Mouse (Mus musculus): ENCODE results near the gene Gpatch4.

Gene Gpatch4

DNA sequence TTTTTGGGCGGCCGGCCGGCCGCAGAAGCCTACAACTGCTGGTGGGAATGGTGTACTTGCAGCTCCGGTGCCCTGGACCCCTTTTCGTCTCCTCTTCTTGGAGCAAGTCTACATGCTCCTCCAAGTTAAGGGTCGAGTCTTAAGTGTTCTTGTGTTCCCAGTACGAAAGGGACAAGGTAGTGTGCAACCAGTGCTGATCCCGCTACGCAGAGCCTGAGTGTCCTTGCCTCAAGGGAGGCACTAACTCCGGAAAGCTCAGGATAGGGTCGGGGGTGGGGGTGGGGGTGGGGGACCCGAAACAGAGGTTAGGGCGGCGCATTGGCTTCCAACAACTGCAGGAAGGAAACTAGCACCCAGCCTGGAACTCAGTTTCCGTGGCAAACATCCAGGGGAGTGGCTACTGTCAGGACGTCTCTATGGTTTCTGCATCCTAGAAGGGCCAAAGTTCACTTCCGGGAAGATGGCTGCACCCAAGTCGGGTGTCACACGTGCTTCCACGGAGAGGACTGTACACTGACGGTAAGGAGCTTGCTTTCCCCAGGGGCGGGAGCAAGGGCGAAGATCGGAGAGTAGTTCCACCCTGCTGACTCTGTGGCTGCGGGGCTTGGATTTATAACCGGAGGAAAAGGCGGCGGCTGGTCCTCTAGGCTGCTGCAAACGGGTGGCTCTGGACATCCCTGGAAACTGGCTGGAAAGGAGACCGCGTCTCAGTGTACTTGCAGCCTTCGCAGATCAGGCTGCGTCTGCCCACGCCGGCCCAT is at the start of gene Gpatch4:
Gene Gpatch4 (plus strand): TSS at position 448 of the 761 bp plus-strand sequence.
- peak; percentile 80 to 87 for DNase-seq

DNA sequence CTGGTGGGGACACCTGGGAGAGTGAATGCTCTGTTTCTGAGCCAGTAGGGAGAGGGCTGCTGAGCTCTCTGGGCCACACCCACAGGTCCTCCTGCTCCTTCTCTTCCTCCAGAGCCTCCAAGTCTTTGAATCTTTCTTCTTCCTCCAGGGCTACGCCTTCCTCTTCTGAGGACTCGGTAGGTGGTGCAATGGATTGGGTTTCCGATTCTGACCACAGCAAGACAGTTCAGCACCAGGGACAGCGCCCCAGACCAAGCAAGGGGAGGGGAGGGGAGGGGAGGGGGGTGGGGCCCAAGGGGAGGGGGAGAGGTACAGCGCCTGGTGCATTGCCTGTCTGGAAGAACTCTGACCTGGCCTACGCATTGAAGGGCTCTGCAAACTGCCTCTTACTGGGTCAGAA is 49.5 kb upstream of the Gpatch4 start:
- no peak for DNase-seq

DNA sequence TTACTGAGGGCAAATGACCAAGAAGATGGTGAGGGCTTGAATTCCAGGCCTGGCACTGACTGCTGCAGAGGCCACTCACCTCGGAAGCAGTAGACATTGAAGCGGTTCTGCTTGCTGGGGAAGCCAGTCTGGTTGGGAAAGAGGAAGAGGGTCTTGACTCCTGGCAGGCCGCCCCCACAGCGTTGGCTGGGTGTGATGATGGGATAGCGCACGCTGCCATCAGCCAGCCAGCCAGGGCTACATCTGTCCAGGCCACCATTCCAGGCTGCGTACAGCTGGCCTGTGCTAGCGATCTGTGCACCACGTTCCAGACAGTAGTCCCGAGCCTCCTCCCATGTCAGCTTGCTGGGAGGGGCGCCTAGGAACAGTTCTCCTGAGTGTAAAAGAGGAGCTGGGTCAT is 47.6 kb upstream of the Gpatch4 start:
- no peak for DNase-seq

DNA sequence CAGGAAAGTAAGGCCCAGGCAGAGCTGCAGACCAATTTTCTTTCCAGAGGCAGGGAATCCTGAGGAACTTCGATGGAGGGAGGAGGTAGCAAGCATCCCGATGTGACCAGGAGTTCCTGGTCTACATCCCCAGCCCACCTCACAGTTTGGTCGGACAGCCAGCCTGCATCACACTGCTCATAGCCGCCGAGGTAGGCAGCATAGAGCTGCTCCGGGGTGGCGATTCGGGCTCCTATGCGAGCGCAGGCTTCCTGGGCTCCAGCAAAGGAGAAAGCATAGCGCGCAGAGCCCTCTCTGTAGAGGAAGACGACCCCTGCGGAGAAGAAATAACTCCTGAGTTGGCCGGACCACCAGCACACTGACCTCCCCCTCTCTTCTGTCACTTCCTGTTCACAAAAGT is 46.5 kb upstream of the Gpatch4 start:
- DNase-seq = no peak

DNA sequence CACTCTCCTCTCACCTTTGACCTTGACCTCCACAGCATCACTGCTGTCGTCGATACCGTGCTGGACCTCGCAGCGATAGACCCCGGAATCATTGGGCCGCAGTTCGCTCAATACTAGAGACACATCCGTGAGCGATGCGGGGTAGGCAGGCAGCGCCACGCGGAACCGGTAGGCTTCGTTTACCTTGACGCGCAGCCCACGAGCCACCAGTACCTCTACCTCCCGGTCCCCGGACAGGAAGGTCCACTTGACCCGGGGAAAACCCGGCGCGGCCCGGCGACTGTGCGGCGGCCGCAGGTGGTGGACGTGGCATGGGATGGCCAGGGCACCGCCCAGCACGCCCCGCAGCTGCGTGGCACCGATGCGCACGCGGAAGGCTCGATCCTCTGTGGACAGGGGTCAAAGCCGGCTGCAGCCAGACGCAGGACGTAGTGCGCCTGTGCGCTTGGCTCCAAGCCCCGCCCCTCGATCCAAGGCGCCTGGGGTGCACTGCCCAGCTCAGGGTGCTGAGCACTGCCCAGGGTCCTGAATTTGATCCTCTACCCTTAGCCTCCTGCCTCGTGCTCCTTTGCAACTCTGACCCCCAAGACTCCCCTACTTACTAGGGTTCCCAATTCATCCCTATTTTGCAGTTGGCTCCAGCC is 45.8 kb upstream of the Gpatch4 start:
- DNase-seq = peak; percentile 33 to 51

DNA sequence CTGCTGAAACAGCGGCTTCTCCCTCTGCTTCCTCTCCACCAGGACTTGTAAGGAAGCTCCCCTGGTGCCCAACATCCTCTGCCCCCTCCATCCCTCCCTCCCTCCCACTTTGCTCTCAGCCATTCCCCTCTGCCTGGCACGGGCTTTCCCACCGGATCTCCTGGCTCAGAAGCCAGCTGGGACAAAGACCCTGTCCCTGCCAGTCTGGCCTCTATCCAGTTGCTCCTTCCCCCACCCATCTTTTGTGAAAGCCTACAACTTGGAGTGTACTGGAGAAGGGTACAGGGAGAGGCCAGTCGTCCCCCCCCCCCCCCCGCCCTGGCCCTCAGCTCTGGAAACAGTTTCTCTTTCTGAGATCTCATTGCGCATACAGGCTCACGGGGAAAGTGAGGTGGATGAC is 44.2 kb upstream of the Gpatch4 start:
- peak in 1 of 2 experiments; percentile 38 for DNase-seq

DNA sequence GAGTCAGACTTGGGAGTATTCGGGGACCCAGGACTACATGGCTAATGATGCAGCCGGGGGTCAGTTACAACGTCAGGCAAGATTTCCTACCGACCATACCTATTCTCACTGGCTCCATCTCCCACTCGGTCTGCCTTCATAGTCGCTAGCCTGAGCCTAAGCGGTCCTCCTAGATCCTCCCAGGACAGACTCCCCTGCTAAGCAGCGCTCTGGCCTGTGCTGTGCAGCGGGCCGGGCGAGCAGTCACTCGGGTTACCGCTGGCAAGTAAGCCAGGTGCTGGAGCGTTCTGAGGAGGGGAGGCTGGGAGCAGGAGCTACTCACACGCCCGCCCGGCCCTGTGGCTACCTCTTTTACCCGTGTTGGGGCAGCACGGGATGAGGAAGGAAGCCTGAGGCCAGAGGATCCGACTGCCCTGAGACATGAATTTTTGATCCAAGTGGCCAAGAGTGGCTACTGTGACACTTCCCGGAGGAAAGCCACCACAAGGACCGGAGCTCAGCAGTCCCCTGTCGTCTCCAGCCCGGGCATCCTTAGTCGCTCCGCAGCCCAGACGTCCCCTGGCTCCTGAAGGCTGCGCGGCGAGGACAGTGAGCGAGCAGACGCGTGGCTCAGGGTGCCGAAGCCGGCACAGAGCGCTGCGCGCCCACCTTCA is 43.5 kb upstream of the Gpatch4 start:
- DNase-seq = peak in 1 of 2 experiments; percentile 32

DNA sequence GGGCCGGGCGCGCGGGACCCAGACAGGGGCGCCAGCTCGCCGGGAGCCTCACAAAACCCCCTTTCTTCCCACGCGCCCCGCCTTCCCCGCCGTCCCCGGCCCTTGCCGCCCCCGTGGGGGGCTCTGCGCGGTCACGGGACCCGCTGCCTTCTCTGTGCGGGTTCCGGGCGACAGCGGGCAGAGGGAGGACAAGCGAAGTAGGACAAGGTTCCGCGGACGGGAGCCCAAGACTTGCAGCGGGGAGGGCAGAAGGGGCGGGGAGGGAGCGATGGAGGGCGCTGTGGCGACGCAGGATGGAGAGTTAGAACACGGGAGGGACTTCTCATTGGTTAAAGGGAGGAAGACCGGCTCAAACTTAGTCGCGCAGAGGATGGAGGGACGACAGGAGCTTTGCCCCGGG is 42.7 kb upstream of the Gpatch4 start, which contains the start of gene Bcan:
Gene Bcan (minus strand): TSS at position 50 of the 400 bp plus-strand sequence.
- peak; percentile 39 to 66 for DNase-seq

DNA sequence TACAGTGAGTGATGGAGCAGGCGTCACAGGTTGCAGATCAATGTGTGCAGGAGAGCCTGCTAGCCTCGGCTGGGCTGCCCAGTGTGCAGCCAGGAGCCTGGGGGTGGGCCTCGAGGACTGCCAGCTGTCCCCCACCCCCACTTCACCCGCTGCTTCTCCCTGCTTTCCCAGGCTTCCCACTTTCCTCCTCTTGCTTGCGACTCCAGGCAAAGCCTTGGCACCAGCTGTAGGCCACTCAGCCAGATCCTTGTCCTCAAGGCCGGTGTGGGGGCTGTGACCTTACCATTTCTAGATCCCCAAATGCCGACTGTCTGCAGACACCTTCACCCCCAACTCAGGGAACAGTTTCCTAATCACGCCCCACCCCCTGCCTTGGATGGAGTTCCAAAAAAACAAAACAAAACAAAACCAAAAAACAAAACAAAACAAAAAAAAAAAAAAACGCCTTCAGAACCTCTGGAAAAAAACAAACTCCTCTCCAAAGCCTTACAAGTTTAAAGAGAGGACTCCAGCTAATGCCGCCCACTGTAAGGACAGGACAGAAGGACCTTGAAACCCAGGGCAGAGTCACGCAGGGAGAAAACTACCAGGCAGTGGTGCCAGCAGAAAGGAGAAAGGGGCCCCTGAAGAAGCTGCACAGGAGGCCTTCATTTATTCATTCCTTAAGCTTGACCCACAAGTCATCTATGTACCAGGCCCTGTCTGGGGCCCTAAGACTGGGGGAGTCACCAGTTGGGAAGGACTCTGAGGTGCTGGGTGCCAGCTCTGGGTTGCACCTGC is 41.9 kb upstream of the Gpatch4 start:
- DNase-seq = no peak

DNA sequence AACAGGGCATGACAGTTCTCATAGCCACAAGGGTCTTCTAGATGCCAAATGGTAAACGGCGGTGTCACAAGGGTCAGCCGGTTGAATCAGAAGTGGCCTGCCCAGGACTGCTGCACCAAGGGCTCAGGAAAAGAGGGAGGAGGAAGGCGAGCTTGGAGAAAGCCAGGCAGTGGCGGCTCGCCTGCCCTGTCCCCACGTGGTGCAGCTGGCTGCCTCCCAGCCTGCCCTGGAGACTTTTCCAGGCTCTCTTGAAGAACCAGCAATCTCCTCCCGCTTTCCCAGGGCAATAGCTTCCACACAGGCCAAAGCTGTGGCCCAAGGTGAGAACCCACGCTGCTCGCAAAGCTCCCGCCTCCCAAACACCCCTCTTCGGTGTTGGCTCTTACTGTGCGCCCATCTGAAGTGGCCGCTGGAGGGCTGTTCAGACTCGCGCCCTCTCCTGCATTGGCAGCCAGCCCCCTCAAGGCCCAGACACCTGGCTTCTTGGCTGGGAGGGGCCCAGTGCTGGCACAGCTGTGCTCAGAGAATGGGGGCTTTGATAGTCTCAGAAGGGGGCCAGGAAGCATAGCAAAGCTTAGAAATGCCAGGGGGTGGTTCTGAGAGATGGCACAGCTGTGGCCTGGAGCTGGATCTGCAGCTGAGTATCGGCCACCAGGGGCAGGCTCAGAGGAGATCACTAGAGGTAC is 40.5 kb upstream of the Gpatch4 start:
- DNase-seq = peak in 1 of 2 experiments; percentile 61

DNA sequence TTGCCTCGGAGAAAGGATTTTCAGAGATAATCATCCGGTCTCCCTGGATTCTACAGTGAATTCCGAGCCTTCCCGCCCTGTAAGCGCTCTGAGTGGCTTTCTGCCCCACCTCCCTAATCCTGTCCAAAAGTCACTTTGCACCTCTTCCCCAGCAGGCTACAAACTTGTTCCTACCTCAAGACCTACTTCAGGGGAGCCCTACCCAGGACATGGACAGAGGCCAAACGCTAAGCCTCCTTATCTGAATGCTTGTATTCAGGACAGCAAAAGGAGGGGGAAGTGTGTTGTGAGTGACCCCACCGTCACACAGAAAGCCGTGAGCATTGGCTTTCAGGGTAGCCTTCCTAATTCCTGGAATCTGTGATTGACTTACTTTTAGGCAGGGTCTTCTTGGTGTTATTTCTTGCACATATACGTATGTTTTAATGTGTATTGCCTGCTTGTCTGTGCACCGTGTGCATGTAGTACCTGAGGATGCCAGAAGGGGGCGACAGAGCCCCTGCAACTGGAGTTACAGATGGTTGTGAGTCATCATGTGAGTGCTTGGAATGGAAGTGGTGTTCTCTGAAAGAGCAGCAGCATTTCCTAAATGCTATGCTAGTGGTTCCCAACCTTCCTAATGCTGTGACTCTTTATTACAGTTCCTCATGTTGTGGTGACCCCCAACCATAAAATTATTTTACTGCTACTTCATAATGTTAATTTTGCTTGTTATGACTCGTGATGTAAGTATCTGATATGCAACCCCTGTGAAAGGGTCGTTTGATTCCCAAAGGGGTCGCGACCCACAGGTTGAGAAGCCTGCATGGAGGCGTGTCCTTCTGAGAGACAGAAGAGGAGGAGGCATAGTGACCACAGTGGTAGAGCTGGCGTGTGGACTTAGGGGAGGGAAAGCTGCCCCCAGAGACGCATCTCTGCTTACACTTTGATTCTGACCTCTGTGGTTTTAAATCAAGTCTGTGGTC is 36.8 kb upstream of the Gpatch4 start:
- DNase-seq = peak in 1 of 2 experiments; percentile 19

DNA sequence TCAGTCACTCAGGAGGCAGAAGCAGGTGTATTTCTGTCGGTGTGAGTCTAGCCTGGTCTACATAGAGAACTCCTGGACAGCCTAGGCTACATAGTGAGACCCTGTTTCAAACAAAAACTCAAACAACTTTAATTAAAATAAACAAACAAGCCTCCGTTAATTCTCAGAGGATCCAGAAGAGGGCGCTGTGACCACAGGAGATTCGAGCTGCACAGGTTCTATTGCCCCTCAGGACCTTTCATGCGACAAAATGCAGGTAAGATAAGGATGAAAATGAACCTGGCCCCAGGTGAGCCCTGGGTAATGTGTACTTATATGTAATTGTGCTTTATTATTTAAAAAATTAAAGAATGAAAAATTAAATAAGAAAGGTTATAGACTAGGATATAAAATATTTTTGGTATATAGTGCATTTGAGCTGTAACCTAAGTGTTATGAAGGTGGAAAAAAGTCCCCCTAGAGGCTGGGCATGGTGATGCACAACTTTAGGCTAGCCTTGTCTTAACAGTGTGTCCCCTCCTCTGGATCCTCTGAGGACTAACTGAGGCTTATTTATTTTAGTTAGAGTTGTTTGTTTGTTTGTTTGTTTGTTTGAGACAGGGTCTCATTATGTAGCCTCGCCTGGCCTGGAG is 32.2 kb upstream of the Gpatch4 start:
- DNase-seq = peak; percentile 36 to 60

DNA sequence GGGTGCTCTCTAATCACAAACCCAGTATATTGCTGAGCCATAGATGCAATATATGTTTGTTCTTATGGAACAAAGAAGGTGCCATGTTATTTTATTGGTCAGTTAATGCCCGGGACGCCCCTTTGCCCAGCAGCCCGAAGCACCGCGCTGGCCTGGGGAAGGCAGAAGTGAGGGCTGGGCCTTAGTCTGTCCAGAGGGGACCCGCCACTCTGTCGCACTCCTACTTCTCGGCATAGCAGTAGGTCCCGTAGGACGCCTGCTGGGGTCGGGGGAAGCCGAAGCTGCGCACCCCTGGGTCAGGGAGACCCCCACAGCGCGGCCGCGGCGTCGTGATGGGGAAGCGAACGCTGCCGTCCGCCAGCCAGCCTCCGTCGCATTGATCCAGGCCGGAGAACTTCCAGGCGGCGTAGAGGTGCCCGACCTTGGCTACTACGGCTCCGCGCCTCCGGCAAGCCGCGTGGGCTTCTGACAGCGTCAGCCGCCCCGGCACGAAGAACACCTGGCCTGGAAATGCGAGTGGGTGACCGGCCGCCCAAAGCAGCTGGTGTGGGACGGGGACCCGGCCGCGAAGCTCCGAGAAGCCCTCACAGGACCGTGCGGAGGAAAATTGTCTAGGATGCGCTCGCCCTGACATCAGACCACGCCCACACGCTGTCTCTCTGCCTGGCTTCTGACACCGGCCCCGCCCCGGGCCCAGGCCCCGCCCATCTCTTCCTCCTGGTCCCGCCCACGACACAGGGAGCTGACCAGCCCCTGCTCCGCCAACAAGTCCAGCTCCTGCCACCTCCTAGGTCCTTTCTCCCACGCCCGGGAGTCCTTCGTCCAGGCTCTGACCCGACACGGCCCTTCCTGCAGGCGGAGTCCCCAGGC is 20.4 kb upstream of the Gpatch4 start:
- DNase-seq = peak; percentile 92 to 96

DNA sequence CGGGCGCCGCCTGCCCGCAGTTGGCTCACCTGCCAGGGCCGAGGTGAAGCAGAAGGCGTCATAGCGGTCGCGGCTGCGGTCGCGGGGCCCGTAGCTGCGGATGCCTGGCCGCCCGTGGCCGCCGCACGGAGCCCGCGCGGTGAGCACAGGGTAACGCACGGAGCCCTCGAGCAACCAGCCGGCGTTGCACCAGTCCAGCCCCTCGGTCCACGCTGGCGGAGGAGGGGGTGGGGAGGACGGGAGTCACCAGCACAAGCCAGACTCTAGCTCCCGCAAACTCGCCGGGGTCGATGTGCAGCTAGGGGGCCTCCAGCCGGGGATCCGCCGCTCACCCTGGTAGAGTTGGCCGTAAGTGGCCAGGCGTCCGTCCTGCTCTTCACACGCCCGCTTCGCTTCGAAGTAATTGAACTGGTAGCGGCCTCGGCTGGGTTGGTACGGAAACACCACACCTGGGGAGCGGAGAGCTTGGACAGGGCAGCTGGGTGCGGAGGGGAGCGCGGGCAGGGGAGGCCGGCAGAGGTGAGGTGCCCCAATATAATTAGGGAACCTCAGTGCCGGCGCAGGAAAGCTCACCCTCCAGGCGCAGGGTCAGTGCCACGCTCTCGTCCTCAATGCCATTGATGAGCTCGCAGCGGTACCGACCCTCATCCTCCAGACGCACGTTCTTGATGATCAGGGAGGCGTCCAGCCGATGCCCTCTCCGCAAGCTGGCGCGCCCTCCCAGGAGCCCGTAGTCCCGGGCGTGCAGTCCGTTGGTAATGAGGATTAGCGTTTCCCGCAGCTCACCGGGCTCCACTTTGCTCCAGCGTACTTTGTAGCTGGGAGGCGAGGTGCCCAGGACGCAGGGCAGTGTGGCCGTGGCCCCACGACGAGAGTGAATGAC is 19.5 kb upstream of the Gpatch4 start:
- peak; percentile 23 to 35 for DNase-seq

DNA sequence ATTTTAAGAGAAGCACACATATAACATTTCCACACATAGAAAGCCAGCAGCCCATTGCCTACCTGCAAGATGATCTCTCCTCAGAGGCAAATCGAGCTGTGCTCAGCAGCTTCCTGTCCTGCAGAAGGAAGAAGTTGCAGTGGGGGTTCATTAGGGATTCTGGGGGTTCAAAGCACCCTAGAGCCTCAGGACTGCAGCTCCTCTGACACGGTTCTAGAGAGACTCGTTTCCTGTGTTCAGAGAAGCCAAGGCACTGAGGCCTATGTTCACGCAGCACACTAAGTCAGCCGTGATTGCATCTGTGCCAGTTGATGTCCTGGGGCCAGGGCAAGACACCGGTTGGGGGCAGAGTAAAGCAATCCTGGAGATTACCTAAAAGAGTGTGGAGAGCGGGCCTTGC is 16.1 kb upstream of the Gpatch4 start:
- no peak for DNase-seq

DNA sequence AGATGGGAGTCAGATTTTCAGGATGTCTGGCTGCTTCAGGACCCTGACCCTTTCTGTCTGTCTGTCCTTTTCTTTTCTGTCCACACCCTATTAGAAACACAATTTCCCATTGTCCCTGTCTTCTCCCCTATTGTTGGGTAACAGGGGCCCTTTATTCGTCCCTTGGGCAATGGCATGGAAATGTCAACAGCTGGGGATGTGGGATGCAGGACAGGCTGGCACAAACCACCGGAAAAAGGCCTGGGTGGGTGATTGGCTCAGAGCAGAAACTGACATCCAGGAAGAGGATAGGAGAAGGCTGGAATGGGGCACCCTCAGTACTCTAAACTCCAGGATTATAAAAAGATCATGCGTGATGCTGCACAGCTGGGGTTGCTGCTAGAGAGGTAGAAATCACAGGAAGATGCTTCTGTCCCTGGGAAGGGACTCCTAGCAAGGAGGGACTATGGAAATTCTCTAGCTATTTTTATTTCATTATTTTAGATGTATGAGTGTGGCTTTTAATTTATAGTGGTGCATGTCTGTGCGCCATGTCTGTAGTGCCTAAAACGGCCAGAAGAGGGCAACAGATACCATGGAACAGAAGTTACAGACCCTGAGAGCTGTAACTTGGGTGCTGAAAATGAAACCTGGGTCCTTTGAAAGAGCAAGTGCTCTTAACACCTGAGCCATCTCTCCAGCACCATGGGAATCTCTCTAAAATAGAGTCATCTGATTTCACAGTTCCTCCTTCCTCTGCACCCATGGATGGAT is 15.3 kb upstream of the Gpatch4 start, which contains the start of gene Hapln2:
Gene Hapln2 (minus strand): TSS at position 150 of the 753 bp plus-strand sequence.
- peak in 1 of 2 experiments; percentile 18 for DNase-seq

DNA sequence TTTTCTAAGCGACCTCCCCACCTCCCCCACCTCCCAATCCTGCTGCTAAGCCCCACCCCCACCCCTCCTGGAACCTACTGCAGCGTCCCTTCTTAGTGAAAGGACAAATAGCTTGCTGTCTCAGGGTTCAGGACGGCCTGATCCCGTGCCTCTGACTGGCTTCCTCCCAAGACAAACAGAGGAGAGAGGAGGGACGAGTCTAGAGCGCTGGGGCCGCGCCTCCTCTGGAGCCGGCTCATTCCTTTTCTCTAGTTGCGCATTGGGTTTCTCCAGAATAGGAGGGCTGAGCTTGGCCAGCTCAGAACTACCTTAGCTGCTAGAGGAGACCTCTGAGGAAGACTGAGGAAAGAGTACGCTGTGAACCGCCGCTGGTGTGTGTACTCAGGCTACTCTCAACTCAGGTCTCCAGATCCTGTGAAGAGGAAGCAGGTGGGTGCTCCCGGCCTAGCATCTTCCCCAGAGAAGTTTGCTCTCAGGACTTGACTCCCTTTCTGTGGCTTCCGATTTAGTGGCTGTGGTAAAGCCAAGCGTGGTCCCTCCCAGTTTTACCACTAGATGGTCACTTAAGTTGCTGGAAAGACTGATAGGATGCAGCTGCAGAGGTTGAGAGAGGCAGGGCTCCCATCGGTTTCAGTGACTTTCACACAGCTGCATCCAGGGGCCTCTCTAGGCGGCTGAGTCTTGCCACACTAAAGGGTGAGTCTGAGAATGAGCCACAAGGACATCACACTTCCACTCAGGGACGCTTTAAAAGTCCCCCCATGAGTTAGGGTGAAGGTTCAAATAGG is 12.1 kb upstream of the Gpatch4 start:
- peak in 1 of 2 experiments; percentile 23 for DNase-seq
